Mouse (Mus musculus): ENCODE measurements around the gene Evi2b. TPM values are rescaled to one million over a fixed set of nuclear protein-coding genes. Genes with fewer than 3 reads are reported as not detected.

The Evi2b gene
- polyA plus RNA-seq (2017; shearing (Covaris generic)): 43.5 TPM

DNA sequence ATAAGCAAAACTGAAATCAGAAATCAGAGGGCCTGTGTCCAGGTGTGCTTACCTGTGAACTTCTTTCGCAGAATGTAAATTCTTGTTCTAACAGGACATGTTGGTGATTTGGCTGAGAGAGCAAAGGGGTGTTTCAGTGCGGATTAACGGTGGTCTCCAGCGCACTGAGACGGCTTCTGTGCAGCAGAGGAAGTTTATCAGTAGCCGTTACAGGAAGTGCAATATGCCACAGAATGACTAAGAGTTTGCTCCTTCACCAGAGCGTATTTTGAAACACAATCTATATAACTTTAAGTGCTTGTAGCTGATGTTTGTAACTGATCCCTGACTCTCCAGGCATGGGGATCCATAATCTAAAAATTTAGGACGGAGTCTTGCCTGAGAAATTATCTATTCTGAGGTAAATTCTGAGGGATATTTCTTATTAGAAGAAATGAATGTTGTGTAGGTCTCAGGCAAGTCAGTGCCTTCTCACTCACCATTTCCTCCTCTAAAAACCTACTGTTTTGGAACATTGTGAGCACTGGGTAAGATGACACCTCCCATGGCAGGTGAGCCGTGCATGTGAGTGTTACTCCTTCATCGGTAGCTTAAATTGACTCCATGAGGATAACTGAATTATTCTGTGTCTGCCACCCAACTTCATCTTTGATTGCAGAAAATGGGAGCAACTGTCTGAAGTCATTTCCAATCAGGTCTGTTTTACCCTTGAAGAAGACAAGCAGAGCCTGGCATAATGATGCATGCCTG is at the start of gene Evi2b:
Gene Evi2b, minus strand, starts transcription at position 203 of the 750 bp plus-strand sequence.

GRCm38 (mm10) chr11:79530333-79530761 is 6.8 kb upstream of the Evi2b start, which contains the start of the genes Evi2 and Evi2a:
Gene Evi2, minus strand, starts transcription at chr11:79530589.
Gene Evi2a, minus strand, starts transcription at chr11:79530609.

DNA sequence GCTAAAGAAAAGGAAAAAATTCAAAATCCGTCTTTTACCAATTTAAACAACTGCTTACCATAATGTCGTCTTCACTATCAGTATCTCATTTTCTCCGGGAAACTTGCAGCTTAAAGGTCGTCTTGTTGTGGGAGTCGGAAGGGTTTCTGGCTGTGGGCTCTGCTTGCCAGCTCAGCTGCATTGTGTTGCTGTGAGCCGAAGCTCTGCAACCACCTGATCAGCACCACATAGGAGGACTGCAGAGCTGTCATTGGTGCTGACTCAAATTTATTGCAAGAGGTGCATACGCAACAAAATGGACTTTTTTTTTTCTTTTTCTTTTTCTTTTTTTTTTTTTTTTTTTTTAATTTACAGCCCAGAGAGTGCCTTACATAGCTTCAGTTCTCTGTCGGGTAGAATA is 19.7 kb downstream of the Evi2b start, which contains the start of gene Omg:
Gene Omg, minus strand, starts transcription at position 240 of the 400 bp plus-strand sequence.

Other genes with a start within 250 kb of the Evi2b start
- not detected for gene Gm9964, start 226.9 kb downstream of the Evi2b start, polyA plus RNA-seq (2017; shearing (Covaris generic))
- 1.3 TPM for gene Nf1, start 184.1 kb downstream of the Evi2b start, polyA plus RNA-seq (2017; shearing (Covaris generic))
- gene Omg, start 19.7 kb downstream of the Evi2b start, polyA plus RNA-seq (2017; shearing (Covaris generic)): not detected
- 3.9 TPM for gene Evi2, start 6.8 kb upstream of the Evi2b start, polyA plus RNA-seq (2017; shearing (Covaris generic))
- 24.9 TPM for gene Evi2a, start 6.8 kb upstream of the Evi2b start, polyA plus RNA-seq (2017; shearing (Covaris generic))
- gene Rab11fip4, start 67.5 kb upstream of the Evi2b start, polyA plus RNA-seq (2017; shearing (Covaris generic)): 17.8 TPM